Mouse (Mus musculus) megakaryocyte-erythroid progenitor cell, adult 5-6 weeks (primary cell): Measurements from ENCODE around the gene Ptges2. TPM values are rescaled to one million over a fixed set of nuclear protein-coding genes. Genes with fewer than 3 reads are reported as not detected.

Source experiments
- ATAC-seq: replicated peaks from 2 replicates; pipeline ENCODE4 v1.8.0; 2016; ENCODE audit warnings: mild to moderate bottlenecking, inconsistent platforms; ENCODE audit not compliant: severe bottlenecking, poor library complexity, low FRiP score, low TSS enrichment
- total RNA-seq, 2 experiments: library from RNA; stranded (forward) in 1 of 2; stranded (reverse) in 1 of 2; fragments of 200-1000, 215-1000 nt in 1 of 2; fragments of >200 nt in 1 of 2; fragmentation: Nextera tagmentation in 1 of 2; gene quantifications; 2 replicates each; pipeline ENCODE4 v1.2.3; 2014 to 2017

Gene Ptges2
- total RNA-seq, 2 experiments from 2014 or later: 10.3 to 18.4 TPM

DNA sequence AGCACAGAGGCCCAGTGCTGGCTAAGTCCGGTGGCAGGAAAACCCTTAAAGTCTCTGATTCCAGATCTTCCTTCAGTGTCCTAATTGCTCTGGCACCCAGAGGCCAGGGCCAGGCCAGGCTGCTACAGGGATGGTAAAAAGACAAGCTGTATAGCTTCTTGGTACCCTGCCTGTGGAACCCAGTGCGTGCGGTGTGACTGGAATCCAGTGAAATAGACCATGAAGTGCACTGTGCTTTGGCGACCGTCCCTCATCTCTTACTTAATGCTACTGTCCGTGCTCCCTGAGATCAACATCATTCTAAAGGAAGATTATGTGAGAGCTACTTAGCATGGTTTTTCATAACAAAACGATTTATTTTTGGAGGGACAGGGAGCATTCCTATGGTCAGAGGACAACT lies 15.7 kb downstream of the Ptges2 start:
- ATAC-seq: no peak

DNA sequence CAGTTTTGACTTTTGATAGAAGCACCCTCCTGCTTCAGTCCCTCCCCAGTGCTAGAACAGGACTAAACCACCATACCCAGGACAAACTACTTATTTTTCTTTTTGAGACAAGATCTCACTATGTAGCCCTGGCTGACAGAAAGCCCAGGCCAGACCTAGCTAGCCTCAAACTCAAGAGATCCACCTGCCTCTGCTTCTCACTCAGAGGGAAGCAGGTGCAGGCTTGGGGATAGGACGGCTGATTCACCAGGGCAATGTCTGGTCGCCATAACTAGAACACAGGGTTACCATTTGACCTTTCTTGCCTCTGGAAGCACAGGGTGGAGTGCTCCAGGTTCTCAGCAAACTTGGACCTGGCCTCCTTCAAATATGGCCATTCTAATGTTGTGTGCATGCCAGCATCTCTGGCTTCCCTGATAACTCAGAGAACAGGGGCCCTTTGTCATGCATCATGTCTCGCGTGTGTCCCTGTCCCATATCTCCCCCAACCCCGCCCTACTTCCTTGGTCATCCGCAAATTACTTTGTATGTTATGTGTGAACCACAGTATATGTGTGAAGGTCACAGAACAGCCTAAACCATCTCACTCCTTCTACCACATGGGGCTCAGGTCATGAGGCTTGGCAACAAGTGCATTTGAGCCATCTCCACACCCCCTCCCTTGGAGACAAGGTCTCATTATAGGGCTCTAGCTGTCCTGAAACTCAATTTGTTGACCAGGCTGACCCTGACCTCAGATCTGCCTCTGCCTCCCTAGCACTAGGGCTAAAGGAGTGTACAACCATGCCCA lies 17.2 kb downstream of the Ptges2 start:
- peak; percentile 52; the same call in 1 of the 2 replicates for ATAC-seq

DNA sequence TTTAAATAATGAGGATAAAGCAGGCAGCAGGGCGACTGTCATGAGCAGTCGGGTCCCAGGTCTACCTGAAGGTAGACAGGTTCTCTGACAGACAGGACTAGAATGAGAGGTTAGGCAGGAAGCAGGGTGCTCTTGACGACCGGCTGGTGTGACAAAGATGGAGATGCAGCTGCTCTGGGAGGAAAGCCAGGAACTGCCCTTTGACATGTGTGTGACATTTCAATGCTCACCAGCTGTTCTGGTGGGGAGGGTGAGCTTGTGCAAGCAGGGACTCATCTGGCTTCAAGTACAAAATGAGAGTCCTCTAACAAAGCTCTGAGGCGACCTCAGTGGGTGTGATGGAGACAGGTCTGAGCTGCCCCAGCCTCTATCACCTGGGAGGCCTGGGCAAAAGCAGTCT lies 18.2 kb downstream of the Ptges2 start:
- ATAC-seq: no peak

DNA sequence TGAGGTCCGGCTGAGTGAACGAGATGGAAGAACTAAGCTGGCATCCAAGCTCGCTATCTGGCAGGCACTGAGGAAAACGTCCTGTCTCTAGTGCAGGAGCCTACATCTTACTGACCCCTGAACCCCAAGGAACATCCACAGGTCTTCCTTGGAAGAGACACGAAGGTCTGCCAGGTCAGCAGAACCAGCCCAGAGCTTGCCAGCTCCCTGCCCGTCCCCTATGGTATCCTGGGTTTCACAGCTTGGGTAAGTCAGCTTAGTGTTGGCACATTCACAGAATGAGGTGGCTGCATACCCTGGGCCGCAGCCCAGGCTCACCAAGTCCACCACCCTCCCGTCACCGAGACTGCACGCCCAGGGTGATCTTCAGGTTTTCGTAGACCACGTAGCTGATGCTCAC lies 20.1 kb downstream of the Ptges2 start:
- no peak for ATAC-seq

DNA sequence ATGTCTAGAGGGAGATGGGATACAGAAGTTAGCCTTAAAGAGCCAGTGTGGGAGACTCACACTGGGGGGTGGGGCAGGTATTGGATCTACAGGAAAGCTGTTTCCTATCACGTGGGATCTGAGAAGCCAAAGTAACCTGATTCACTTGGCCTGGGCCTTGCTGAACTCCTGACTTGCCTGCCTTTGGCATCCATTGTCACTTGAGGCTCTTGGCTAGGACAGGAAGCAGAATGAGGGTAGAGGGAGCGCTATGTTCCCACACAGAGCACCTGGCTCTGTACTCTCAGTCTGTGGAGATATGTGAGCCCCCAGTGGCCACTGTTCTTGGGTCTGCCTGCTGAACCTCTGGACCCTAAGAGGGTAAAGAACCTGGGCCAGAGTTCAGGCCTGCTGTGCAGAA lies 20.9 kb downstream of the Ptges2 start:
- ATAC-seq: no peak

DNA sequence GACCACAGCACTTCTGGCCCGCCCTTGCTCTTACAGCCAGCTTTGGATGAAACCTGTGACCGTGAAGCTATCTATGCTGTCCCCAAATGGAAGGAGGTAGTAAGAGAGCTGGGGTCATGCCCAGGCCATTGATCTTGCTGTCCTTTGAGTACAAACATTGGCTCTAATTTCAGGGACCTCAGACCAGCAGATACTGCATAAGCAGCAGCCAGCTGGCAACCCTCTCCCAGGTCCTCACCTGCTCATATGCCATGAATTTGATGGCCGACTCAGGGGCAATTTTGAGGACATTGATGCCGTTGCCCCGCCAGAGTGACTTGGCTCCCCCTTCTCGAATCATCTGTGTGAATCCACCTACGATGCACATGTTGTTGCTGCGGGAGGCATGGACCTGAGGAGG lies 21.8 kb downstream of the Ptges2 start:
- ATAC-seq: no peak

DNA sequence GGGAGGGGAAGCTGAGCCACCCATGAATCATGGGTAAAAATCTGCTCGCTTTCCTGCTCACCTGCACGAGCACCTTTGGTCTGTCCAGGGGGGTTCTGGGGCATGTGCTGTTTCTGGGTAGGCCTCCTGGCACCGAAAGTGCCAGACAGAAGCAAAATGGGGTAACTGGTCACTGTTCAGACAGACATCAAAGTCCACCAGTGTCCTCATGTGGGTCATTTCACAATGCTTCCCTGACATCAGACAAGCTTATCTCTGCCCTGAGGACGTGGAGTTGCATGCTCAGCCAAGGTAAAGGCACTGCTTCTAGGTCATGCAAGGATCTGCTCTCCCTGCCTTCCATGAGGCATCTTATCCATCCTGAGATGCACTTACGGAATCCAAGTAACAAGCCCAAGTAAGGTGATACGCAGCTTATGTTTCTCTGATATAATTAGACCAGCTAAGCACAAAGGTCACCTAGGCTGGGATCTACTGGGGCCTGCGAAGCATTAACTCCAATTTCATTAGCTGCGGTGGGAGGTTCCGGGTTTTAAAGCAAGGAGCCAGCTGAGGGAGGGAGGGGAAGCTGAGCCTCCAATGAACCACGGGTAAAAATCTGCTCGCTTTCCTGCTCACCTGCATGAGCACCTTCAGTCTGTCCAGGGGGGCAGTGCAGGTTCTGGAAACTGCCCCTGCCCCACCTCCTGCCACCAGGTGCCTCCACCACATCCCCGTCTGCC lies 22.9 kb downstream of the Ptges2 start:
- no peak for ATAC-seq

DNA sequence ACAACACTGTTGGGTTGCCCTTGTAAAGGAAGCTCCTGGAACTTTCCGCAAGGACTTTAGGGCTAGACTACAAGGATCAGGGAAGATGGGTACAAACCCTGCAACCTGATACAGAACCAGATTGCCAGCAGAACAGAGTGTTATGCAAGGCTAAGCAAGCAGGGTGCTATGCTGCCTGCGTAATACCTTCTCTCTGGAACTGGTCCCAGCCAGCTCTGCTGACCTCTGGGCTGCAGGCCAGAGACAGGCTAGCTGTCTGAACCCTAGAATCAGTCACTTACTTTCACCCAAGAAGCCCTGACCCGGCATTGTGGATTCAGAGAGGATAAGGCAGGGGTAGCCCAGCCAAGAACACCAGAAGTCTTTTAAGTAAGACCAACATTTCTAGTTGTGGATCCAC lies 23.7 kb downstream of the Ptges2 start:
- ATAC-seq: no peak

DNA sequence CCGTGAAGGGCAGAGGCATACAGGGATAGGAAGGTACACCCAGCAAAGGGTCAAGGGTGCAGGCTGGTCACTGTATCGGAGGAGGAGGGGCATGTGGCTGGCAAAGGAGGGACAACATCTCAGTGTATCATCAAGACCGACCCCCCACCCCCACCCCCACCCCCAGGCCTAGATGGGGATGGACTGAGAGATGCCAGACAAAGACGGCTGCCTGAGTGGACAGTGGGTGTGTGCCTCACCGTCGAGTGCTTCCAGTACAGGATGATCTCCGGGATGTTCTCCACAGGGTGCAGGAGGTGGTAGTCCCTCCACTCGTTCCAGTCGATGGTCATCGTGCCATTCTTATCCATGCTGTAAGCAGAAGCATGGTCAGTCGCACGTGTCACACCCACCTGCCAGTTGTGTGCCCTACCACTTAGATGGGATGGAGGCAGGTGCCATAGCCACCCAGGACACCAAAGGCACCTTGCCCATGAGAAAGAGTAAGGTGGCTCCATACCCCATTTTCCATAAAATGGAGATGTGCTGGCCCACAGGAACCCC lies 24.4 kb downstream of the Ptges2 start:
- ATAC-seq: no peak

DNA sequence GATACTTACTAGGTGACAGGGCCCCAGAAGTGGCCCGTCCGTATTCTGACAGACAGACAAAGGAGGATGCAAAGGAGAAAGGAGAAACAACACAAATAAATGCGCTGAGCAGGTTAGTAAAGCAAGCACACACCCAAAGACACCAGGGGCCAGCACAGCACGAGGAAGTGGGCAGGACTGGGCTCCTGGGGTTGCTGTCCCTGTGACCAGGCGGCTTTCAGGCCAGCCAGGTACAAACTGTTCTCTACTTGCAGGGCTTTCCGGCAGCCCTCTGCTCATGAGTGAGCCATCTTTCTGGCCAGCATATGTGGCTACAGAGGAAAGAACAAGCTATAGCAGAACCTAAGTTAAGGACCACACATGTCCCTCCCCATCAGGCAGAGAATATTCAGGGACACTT lies 25.0 kb downstream of the Ptges2 start:
- ATAC-seq: no peak

DNA sequence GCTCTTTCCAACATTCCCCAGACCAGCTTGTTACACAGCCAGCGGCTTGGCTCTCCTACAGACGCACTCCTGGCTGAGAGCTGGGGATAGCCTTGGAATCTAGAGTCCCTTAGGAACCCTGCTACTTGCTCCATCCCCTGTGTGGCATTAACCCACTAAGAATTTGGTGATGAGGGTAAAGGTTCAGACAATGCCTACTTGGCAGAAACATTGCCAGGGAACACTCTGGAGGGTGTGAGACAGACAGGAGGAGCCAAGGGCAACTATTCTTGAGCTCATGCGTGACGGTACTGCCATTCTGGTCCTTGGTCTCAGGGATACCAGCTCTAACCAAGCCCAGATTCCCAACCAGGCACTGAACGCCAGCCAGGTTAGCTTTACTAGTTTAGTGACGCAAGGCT lies 26.2 kb downstream of the Ptges2 start:
- ATAC-seq: no peak

DNA sequence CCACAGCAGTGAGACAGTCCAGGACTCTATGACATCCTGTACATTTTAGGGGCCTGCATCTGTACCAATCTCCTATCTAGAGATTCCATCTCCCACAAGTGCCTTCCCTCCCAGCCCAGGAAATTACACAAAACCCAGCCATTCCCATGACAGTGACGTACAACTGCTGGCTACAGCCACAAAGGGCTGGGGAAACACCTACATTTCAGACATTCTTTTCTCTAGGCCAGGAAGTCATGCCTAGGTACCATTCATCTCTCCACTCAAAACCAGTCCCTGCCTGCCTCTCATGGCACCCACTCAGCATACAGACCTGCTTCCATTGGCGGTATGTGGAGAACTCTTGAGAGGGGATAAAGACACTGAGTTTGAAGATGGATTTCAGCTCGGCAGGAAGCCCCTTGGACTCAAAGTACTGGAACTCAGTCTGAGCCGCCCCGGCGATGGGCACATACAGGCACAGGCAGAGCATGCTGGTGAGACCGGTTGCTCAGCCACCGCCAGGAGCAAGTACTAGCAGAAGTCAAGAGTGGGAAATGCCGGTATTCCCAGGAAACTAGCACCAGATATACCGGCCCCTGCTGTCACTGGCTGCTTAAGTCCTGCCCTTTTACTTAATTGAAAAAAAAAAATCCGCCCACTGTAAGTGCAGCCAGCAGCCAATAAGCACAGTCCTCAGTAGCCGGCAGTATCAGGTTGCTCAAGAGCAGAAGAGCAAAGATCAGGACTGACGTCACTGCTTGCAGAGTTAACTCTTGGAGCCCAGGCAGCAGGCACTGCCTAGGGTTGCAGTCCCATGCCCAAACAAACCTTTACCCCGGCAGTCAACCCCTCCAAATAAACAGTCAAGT lies 28.0 kb downstream of the Ptges2 start:
- peak; percentile 88 for ATAC-seq

DNA sequence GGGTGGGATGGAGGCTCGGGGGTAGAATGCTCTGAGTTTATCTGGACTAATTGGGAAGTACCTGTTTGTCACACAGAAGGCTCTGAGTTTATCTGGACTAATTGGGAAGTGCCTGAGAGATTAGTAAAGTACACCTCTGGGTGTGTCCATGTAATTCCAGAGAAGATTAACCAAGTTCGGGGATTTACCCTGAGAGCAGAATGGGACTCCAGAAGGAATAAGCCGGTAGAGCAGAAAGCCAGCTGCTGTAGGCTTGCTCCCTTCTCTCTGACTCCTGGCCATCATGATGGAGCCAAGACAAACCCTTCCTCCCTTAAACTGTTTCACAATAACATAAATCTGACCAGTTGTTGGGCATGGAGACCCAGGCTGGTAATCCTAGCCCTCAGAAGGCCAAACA lies 29.1 kb downstream of the Ptges2 start:
- no peak for ATAC-seq

DNA sequence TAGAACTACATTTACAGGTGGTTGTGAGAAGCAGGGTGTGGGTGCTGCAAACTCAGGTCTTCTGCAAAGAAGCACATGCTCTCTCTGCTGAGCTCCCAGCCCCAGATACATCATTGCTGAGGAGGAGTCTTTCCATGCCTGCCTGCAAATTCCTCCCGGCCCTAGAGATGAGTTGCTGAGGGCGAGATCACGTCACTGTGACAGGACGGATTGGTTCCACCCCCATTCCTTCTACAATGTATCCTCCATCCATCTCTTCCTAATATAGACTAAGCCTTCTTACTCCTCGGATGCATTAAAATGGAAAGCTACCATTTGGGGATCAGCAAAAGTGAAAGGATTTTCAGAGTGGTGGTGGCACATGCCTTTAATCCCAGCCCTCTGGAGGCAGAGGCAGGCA lies 29.9 kb downstream of the Ptges2 start:
- no peak for ATAC-seq

DNA sequence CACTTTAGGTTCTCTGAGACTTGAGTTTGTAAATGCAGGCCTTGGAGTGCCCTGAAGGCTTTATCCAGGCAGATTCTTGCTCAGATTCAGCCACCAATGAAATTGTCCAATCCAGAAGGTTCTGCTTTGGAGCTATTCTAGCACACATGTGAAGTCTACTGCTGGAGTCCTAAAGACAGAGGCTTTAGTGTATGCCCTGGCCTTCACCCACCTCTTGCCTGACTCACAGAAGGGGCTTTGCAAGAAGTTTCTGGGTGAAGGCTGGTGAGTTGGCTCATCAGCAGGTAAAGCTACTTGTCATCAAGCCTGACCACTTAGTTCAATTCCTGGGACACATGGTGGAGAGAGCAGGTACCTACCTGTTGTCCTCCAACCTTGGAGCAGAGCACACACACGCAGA lies 30.4 kb downstream of the Ptges2 start:
- no peak for ATAC-seq

DNA sequence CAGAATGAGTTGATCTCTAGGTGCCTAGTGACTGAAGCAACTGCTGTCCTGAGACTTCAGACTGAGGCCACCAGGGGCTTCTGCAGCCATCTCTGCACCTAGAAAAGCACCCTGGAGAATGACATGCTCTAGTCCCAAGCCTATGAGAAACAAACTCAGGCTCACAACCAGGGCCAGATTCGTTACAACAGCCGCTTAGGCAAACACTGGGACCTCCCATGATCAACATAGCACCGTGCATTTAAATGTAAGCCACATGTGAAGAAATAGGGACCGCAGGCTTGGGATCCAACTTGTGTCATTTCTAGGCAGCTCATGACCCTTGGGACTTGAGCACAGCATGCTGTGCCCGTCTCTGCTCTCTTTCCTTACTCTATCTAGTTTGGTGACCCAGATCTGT lies 32.0 kb downstream of the Ptges2 start:
- ATAC-seq: no peak

DNA sequence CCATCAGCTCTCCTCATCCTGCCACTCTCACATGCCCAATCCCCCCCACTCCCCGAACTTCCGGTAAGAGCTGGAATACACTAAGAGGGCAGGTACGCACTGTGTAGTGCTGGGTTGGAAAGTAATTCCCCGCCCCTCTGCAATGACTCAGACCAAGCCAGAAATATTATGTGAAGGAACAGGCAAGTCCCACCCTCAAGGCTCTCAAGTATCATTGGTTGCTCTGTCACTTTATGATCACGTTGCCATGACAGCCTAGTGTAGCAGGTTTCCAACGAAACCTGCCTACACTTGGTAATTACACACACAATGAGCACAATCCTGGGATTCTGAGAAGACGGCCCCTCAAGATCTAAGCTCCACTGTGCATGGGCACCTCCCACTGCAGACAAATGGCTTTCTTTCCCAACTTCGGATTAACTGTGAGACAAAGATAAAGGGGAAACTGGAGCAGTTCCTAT lies 32.6 kb downstream of the Ptges2 start:
- peak; percentile 58 for ATAC-seq

DNA sequence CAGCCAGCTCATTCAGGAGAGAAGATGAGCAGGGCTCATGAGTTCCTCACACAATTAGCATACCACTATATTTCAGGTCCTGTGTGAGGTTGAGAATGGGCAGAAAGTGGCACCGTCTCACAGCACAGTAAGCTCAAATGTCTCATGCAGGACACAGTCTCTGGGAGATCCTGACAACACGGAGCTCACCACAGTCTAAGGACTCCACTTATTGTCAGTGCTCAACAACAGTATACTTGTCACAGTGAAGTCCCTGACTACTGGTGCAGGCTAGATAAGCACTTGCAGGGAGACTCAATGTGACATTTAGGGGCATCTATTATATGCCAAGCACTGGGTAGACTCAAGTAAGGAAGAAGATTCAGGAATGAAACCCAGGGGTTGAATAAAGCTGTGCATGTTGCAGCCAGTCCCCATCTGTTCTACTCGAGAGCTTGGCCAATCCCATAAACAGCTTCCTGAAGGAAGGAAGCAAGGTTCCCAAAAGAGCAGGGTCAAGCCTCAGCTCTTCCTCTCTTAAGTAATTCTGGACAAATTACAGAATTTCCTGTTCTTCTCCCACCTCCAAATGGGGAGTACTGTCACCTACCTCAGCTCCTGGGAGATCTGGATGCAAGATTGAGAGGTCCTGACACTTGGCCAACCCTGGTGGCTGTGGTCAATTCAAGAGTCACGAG lies 33.7 kb downstream of the Ptges2 start:
- peak; percentile 73 for ATAC-seq
